8 mouse cellular contexts compared by ENCODE assay signal in the genomic region with DNA sequence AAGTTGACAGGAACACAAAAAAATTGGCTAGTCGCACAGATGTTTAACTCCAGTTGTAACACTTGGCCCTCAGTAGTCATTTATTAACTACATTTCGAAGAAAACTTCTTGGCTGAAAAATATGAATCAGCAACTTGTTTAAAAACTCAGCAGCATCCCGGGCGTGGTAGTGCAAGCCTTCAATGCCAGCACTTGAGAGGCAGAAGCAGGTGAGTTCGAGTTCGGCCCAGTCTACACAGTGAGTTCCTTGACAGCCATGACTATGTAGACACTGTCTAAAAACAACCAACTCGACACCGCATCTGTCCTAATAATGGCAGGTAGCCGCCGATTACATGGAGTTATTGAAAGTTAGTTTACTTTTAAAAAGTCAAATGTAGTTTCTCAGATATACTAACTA. TPM values are rescaled to one million over a fixed set of nuclear protein-coding genes. Genes with fewer than 3 reads are reported as not detected.
DNase-seq lines count a peak whose midpoint lies in the region; ATAC-seq and TF ChIP-seq lines count a peak whose summit lies in the region.

No protein-coding gene starts in this region.

- H3K4me2 ChIP-seq in hindbrain, embryonic 11.5 days (replicated peaks; ENCODE audit: low read depth, low read length) = peak overlapping the region; percentile 77
- H3K4me2 ChIP-seq in limb, embryonic 14.5 days (replicated peaks; ENCODE audit: low read depth, low read length, severe bottlenecking) = peak overlapping the region; percentile 67
- peak overlapping the region; percentile 65 for H3K4me2 ChIP-seq in midbrain, embryonic 16.5 days (ENCODE audit: low read length)

- H3K4me3 ChIP-seq in cerebellum, adult 2 months (replicated peaks; ENCODE audit: insufficient read depth, low read depth, low read length) = peak overlapping the region; percentile 78
- peak overlapping the region; percentile 85 for H3K4me3 ChIP-seq in brown adipose tissue, adult 24 weeks (ENCODE audit: insufficient read depth, low read depth, low read length)
- H3K4me3 ChIP-seq in hindbrain, embryonic 11.5 days (ENCODE audit: low read depth, low read length) = peak overlapping the region; percentile 97
- H3K4me3 ChIP-seq in limb, embryonic 14.5 days (replicated peaks; ENCODE audit: low read length) = peak overlapping the region; percentile 99
- H3K4me3 ChIP-seq in midbrain, embryonic 16.5 days (ENCODE audit: low read depth, low read length) = peak overlapping the region; percentile 82

- TF ChIP-seq POLR2A in cerebellum, adult 2 months (IDR thresholded peaks at IDR 0.05; ENCODE audit: borderline replicate concordance, insufficient read depth, low read length) = no peak
- TF ChIP-seq POLR2A in limb, embryonic 14.5 days (IDR thresholded peaks at IDR 0.05; ENCODE audit: borderline replicate concordance, extremely low read depth, insufficient read depth, insufficient read length) = no peak

- no peak overlapping the region for H3K27ac ChIP-seq in cerebellum, adult 2 months (ENCODE audit: insufficient read depth, low read length)
- peak overlapping the region; percentile 86 for H3K27ac ChIP-seq in brown adipose tissue, adult 24 weeks (replicated peaks; ENCODE audit: low read depth, low read length)
- no peak overlapping the region for H3K27ac ChIP-seq in hindbrain, embryonic 11.5 days (ENCODE audit: low read depth, low read length)
- no peak overlapping the region for H3K27ac ChIP-seq in limb, embryonic 14.5 days (replicated peaks; ENCODE audit: low read depth, low read length)
- H3K27ac ChIP-seq in midbrain, embryonic 16.5 days (ENCODE audit: low read length) = no peak overlapping the region

- H3K27me3 ChIP-seq in cerebellum, adult 2 months (ENCODE audit: control insufficient read depth, insufficient read depth, low read length) = no peaks in the 10 kb centered on the region
- no peaks in the 10 kb centered on the region for H3K27me3 ChIP-seq in hindbrain, embryonic 11.5 days (ENCODE audit: control insufficient read depth, insufficient read depth, low read length)
- no peaks in the 10 kb centered on the region for H3K27me3 ChIP-seq in limb, embryonic 14.5 days (ENCODE audit: control insufficient read depth, insufficient read depth, low read length)
- no peaks in the 10 kb centered on the region for H3K27me3 ChIP-seq in midbrain, embryonic 16.5 days (ENCODE audit: control insufficient read depth, insufficient read depth, low read depth, low read length)

- TF ChIP-seq CTCF in cerebellum, adult 2 months (IDR thresholded peaks at IDR 0.05; ENCODE audit: borderline replicate concordance, insufficient read depth, low read depth, low read length) = no peak

- H3K9me3 ChIP-seq in hindbrain, embryonic 11.5 days (ENCODE audit: control insufficient read depth, low read length) = no peaks in the 10 kb centered on the region
- no peaks in the 10 kb centered on the region for H3K9me3 ChIP-seq in limb, embryonic 14.5 days (ENCODE audit: control insufficient read depth, low read length)
- no peaks in the 10 kb centered on the region for H3K9me3 ChIP-seq in midbrain, embryonic 16.5 days (replicated peaks; ENCODE audit: control insufficient read depth, low read length, poor library complexity, severe bottlenecking)

- DNase-seq in cerebellum, adult 2 months = peak in 1 of 2 experiments; percentile 8
- no peak for DNase-seq in hindbrain, embryonic 11.5 days (ENCODE audit: low spot score)
- no peak for DNase-seq in limb, embryonic 14.5 days (ENCODE audit: low spot score)
- DNase-seq in frontal cortex, postnatal 36 days (ENCODE audit: low spot score in 2 of 2) = no peak
- DNase-seq in right cerebral cortex, postnatal 36 days (ENCODE audit: low spot score in 2 of 2) = no peak

- 31% methylated on average over 10 of the region's 10 CpGs for WGBS in cerebellum, adult 2 months
- WGBS in hindbrain, embryonic 11.5 days = 42% methylated on average over 10 of the region's 10 CpGs
- 44% methylated on average over 10 of the region's 10 CpGs for WGBS in limb, embryonic 14.5 days
- 52% methylated on average over 10 of the region's 10 CpGs for WGBS in midbrain, embryonic 16.5 days

- H3K4me1 ChIP-seq in cerebellum, adult 2 months (ENCODE audit: control insufficient read depth, insufficient read depth, low read length) = peaks cover 5% of the 10 kb centered on the region; the same call in 1 of the 2 replicates
- H3K4me1 ChIP-seq in brown adipose tissue, adult 24 weeks (ENCODE audit: control insufficient read depth, insufficient read depth, insufficient read length, low read length) = peaks cover 3% of the 10 kb centered on the region; the same call in 1 of the 2 replicates
- H3K4me1 ChIP-seq in hindbrain, embryonic 11.5 days (replicated peaks; ENCODE audit: control insufficient read depth, insufficient read depth, low read length) = no peaks in the 10 kb centered on the region
- peaks cover 10% of the 10 kb centered on the region for H3K4me1 ChIP-seq in limb, embryonic 14.5 days (ENCODE audit: control insufficient read depth, insufficient read depth, low read length)
- peaks cover 18% of the 10 kb centered on the region for H3K4me1 ChIP-seq in midbrain, embryonic 16.5 days (ENCODE audit: control insufficient read depth, insufficient read depth, low read length)

- no peak for ATAC-seq in cerebellum, adult (ENCODE audit: insufficient number of reproducible peaks, low FRiP score, low TSS enrichment)
- ATAC-seq in hindbrain, embryonic 11.5 days (ENCODE audit: low FRiP score) = no peak
- ATAC-seq in limb, embryonic 14.5 days (ENCODE audit: low FRiP score, low read depth) = no peak
- no peak for ATAC-seq in midbrain, embryonic 16.5 days

- H3K9ac ChIP-seq in hindbrain, embryonic 11.5 days (ENCODE audit: low read depth, low read length) = no peak overlapping the region
- peak overlapping the region; percentile 87 for H3K9ac ChIP-seq in limb, embryonic 14.5 days (ENCODE audit: low read depth, low read length, severe bottlenecking)
- H3K9ac ChIP-seq in midbrain, embryonic 16.5 days (ENCODE audit: low read depth, low read length) = peak overlapping the region; percentile 87

- no peaks in the 10 kb centered on the region for H3K36me3 ChIP-seq in hindbrain, embryonic 11.5 days (ENCODE audit: control insufficient read depth, insufficient read depth, low read length)
- H3K36me3 ChIP-seq in limb, embryonic 14.5 days (ENCODE audit: control insufficient read depth, insufficient read depth, low read length) = peaks cover 10% of the 10 kb centered on the region
- H3K36me3 ChIP-seq in midbrain, embryonic 16.5 days (ENCODE audit: control insufficient read depth, insufficient read depth, low read length) = no peaks in the 10 kb centered on the region

RNA-seq across cellular contexts. Expression of gene Arih2, which starts 1.0 kb away (rescaled TPM):
- 53.7 and 54.2 TPM in 2 replicates for polyA plus RNA-seq in cerebellum, adult 2 months (2012; rRNA removed)
- polyA plus RNA-seq in brown adipose tissue, adult 24 weeks (2012; ENCODE audit: insufficient read depth, insufficient read length, missing spikeins) = 22.4 and 29.8 TPM in 2 replicates
- polyA plus RNA-seq in hindbrain, embryonic 11.5 days (2014; fragmentation: Nextera tagmentation; extraction: Ambion mirVana) = 41.6 and 49.1 TPM in 2 replicates
- polyA plus RNA-seq in limb, embryonic 14.5 days (2012; rRNA removed) = 46.2 and 48.5 TPM in 2 replicates
- 35.7 and 39.8 TPM in 2 replicates for polyA plus RNA-seq in limb, embryonic 14.5 days (2014; fragmentation: Nextera tagmentation; extraction: Ambion mirVana)
- polyA plus RNA-seq in midbrain, embryonic 16.5 days (2015; fragmentation: Nextera tagmentation; extraction: Ambion mirVana) = 48.8 and 50.4 TPM in 2 replicates

RNA-seq across cellular contexts. Expression of gene Slc25a20, which starts 13.7 kb away (rescaled TPM):
- 18.2 and 19.1 TPM in 2 replicates for polyA plus RNA-seq in cerebellum, adult 2 months (2012; rRNA removed)
- 545 and 591 TPM in 2 replicates for polyA plus RNA-seq in brown adipose tissue, adult 24 weeks (2012; ENCODE audit: insufficient read depth, insufficient read length, missing spikeins)
- 22.8 and 27.5 TPM in 2 replicates for polyA plus RNA-seq in hindbrain, embryonic 11.5 days (2014; fragmentation: Nextera tagmentation; extraction: Ambion mirVana)
- polyA plus RNA-seq in limb, embryonic 14.5 days (2012; rRNA removed) = 16.6 and 20.7 TPM in 2 replicates
- polyA plus RNA-seq in limb, embryonic 14.5 days (2014; fragmentation: Nextera tagmentation; extraction: Ambion mirVana) = 28.2 and 29.1 TPM in 2 replicates
- polyA plus RNA-seq in midbrain, embryonic 16.5 days (2015; fragmentation: Nextera tagmentation; extraction: Ambion mirVana) = 44.9 and 45.2 TPM in 2 replicates

RNA-seq across cellular contexts. Expression of gene Prkar2a, which starts 40.9 kb away (rescaled TPM):
- polyA plus RNA-seq in cerebellum, adult 2 months (2012; rRNA removed) = 24.6 and 26.6 TPM in 2 replicates
- polyA plus RNA-seq in brown adipose tissue, adult 24 weeks (2012; ENCODE audit: insufficient read depth, insufficient read length, missing spikeins) = 12.4 and 20.8 TPM in 2 replicates
- polyA plus RNA-seq in hindbrain, embryonic 11.5 days (2014; fragmentation: Nextera tagmentation; extraction: Ambion mirVana) = 45.0 and 52.0 TPM in 2 replicates
- polyA plus RNA-seq in limb, embryonic 14.5 days (2012; rRNA removed) = 18.5 and 20.4 TPM in 2 replicates
- polyA plus RNA-seq in limb, embryonic 14.5 days (2014; fragmentation: Nextera tagmentation; extraction: Ambion mirVana) = 33.6 and 34.1 TPM in 2 replicates
- 57.3 and 69.1 TPM in 2 replicates for polyA plus RNA-seq in midbrain, embryonic 16.5 days (2015; fragmentation: Nextera tagmentation; extraction: Ambion mirVana)

RNA-seq across cellular contexts. Expression of gene P4htm, which starts 50.7 kb away (rescaled TPM):
- polyA plus RNA-seq in cerebellum, adult 2 months (2012; rRNA removed) = 102 and 105 TPM in 2 replicates
- 0.83 and 1.3 TPM in 2 replicates for polyA plus RNA-seq in brown adipose tissue, adult 24 weeks (2012; ENCODE audit: insufficient read depth, insufficient read length, missing spikeins)
- 6.7 and 8.6 TPM in 2 replicates for polyA plus RNA-seq in hindbrain, embryonic 11.5 days (2014; fragmentation: Nextera tagmentation; extraction: Ambion mirVana)
- 14.3 and 17.8 TPM in 2 replicates for polyA plus RNA-seq in limb, embryonic 14.5 days (2012; rRNA removed)
- polyA plus RNA-seq in limb, embryonic 14.5 days (2014; fragmentation: Nextera tagmentation; extraction: Ambion mirVana) = 7.8 and 8.8 TPM in 2 replicates
- polyA plus RNA-seq in midbrain, embryonic 16.5 days (2015; fragmentation: Nextera tagmentation; extraction: Ambion mirVana) = 39.2 and 43.1 TPM in 2 replicates

Comparison
In these comparisons a context has a peak if more than half of its experiments do, and no peak if none do; other contexts are left out.
1. RNA of gene Slc25a20, which starts 13.7 kb away (polyA plus RNA-seq): 545 to 591 TPM in brown adipose tissue, adult 24 weeks; 44.9 to 45.2 TPM in midbrain, embryonic 16.5 days, 16.6 to 29.1 TPM in limb, embryonic 14.5 days, 22.8 to 27.5 TPM in hindbrain, embryonic 11.5 days and 18.2 to 19.1 TPM in cerebellum, adult 2 months; every median in the first group is over 10 times any median in the second.
2. Peak in every context shown above with its lines, with median percentiles within 50 percentile points of each other: H3K4me3 ChIP-seq and H3K4me2 ChIP-seq.